Mouse (Mus musculus) kidney, embryonic 14.5 days (tissue): ENCODE measurements around the gene Tpmt. TPM values are rescaled to one million over a fixed set of nuclear protein-coding genes. Genes with fewer than 3 reads are reported as not detected.

Source experiments
- ATAC-seq: fragments of 200-750 bp; cut with Nextera tagmentation; 2 replicates; pipeline ENCODE4 v1.8.0; 2017; ENCODE audit warnings: moderate number of reproducible peaks, mild to moderate bottlenecking, moderate TSS enrichment, moderate library complexity; ENCODE audit not compliant: low FRiP score, low TSS enrichment
- H3K27ac ChIP-seq: fragments of 300-500 bp; sonication (generic); 2 replicates; pipeline ENCODE4 v1.5.1; 2014; ENCODE audit warnings: low read depth, mild to moderate bottlenecking, low read length, moderate library complexity, mixed read lengths
- H3K27me3 ChIP-seq: fragments of 300-500 bp; sonication (generic); 2 replicates; pipeline ENCODE4 v1.6.1; 2014; ENCODE audit warnings: mild to moderate bottlenecking, low read length; ENCODE audit not compliant: control insufficient read depth, insufficient read depth
- H3K36me3 ChIP-seq: fragments of 300-500 bp; sonication (generic); 2 replicates; pipeline ENCODE4 v1.6.1; 2014; ENCODE audit warnings: low read length, mixed read lengths; ENCODE audit not compliant: control insufficient read depth, insufficient read depth
- H3K4me1 ChIP-seq: fragments of 300-500 bp; sonication (generic); 2 replicates; pipeline ENCODE4 v1.6.1; 2014; ENCODE audit warnings: low read length, mixed read lengths; ENCODE audit not compliant: control insufficient read depth, insufficient read depth
- H3K4me2 ChIP-seq: fragments of 300-500 bp; sonication (generic); replicated peaks from 2 replicates; pipeline ENCODE4 v1.6.1; 2014; ENCODE audit warnings: low read depth, mild to moderate bottlenecking, low read length
- H3K4me3 ChIP-seq: fragments of 300-500 bp; sonication (generic); 2 replicates; pipeline ENCODE4 v1.5.1; 2014; ENCODE audit warnings: mild to moderate bottlenecking, low read length
- H3K9ac ChIP-seq: fragments of 300-500 bp; sonication (generic); 2 replicates; pipeline ENCODE4 v1.6.1; 2014; ENCODE audit warnings: low read depth, mild to moderate bottlenecking, low read length, moderate library complexity
- H3K9me3 ChIP-seq: fragments of 300-500 bp; sonication (generic); 2 replicates; pipeline ENCODE4 v1.6.1; 2016; ENCODE audit warnings: low read length; ENCODE audit not compliant: control insufficient read depth
- WGBS: fragments of 180-500 bp; shearing (Covaris S2); extraction: QIAGEN DNeasy Blood & Tissue Kit; methylation state at CpG from one replicate; pipeline ENCODE4 v1.1.7; 2014; 5-methylcytosine and 5-hydroxymethylcytosine counted together
- polyA plus RNA-seq: library from polyadenylated mRNA; unstranded; fragments of >200 nt; fragmentation: Nextera tagmentation; extraction: Ambion mirVana; gene quantifications from 2 replicates; pipeline ENCODE4 v1.2.1, GENCODE M21; 2014

Tpmt gene
- polyA plus RNA-seq, 1 experiment from 2014 or later = 29.7 TPM

GRCm38 (mm10) chr13:46997355-46997754, 47.2 kb downstream of the Tpmt start:
- Histone ChIP-seq H3K4me1 (no peaks in the 10 kb centered on the region), H3K9ac (no peak overlapping the region), H3K36me3 (no peaks in the 10 kb centered on the region), H3K27me3 (no peaks in the 10 kb centered on the region), H3K9me3 (no peaks in the 10 kb centered on the region), H3K27ac (no peak overlapping the region), H3K4me2 (no peak overlapping the region), H3K4me3 (no peak overlapping the region)
- ATAC-seq = no peak
- WGBS = 65% methylated on average over 4 of the region's 4 CpGs

GRCm38 (mm10) chr13:46993274-46993551, 51.3 kb downstream of the Tpmt start:
- Histone ChIP-seq H3K9me3 (no peaks in the 10 kb centered on the region), H3K27me3 (no peaks in the 10 kb centered on the region), H3K4me3 (no peak overlapping the region), H3K9ac (no peak overlapping the region), H3K4me2 (no peak overlapping the region), H3K36me3 (no peaks in the 10 kb centered on the region), H3K27ac (no peak overlapping the region), H3K4me1 (no peaks in the 10 kb centered on the region)
- WGBS = 78% methylated on average over 2 of the region's 2 CpGs
- ATAC-seq = no peak

GRCm38 (mm10) chr13:46992516-46993273, 51.8 kb downstream of the Tpmt start:
- Histone ChIP-seq H3K4me1 (no peaks in the 10 kb centered on the region), H3K27me3 (no peaks in the 10 kb centered on the region), H3K9ac (no peak overlapping the region), H3K9me3 (no peaks in the 10 kb centered on the region), H3K27ac (no peak overlapping the region), H3K36me3 (no peaks in the 10 kb centered on the region), H3K4me3 (no peak overlapping the region), H3K4me2 (no peak overlapping the region)
- 82% methylated on average over 7 of the region's 7 CpGs for WGBS
- no peak for ATAC-seq

DNA sequence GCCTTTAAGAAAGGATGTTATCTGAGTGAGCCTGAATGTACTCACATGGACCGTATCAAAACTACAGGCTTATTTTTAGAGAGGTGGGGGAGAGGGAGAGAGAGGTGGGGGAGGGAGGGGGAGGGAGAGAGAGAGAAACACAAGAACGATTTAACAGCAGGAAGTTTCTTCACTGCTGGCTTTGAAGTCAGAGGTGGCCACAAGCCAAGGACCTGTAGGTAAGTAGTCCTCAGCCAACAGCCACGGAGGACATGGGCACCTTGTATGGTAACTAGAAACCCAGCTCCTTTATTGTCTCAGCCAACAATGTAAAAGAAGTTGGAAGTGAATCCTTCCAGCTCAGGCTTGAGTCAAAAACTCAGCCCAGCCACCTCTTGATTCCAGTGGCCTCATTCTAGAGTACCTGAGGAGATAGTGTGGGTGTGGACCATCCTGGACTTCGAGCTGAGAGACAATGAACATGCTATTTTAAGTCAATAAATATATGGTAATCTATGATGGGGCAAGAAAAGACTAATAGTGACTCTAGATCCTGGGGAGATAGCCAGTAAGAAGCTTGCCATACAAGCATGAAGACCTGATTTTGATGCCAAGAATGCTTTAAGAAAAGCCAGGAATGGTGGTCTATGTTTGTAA, 54.0 kb downstream of the Tpmt start:
- Histone ChIP-seq H3K4me2 (no peak overlapping the region), H3K4me3 (no peak overlapping the region), H3K9me3 (no peaks in the 10 kb centered on the region), H3K27me3 (no peaks in the 10 kb centered on the region), H3K9ac (no peak overlapping the region), H3K4me1 (no peaks in the 10 kb centered on the region), H3K36me3 (no peaks in the 10 kb centered on the region), H3K27ac (no peak overlapping the region)
- no peak for ATAC-seq
- 27% methylated on average over 4 of the region's 4 CpGs for WGBS

DNA sequence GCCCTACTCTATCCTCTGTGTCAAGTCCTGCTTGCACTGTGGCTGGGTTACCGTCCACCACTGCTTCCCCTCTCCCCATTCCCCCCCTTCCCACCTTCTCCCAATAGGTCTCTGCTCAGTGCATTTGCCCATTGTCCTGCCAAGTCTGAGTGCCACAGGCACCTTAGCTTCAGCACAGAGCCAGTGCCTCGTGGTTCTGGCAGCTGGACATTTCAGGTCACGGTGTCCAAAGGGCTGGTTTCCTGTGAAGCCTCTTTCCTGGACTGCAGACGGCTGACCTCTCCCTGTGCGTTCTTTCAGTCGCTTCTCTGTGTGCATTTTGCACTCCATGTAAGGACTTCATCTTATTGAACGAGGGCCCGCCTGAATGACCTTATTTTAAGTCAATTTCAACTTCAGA, 56.6 kb downstream of the Tpmt start:
- Histone ChIP-seq H3K27ac (no peak overlapping the region), H3K9ac (no peak overlapping the region), H3K27me3 (no peaks in the 10 kb centered on the region), H3K36me3 (no peaks in the 10 kb centered on the region), H3K9me3 (no peaks in the 10 kb centered on the region), H3K4me3 (no peak overlapping the region), H3K4me2 (no peak overlapping the region), H3K4me1 (no peaks in the 10 kb centered on the region)
- 75% methylated on average over 8 of the region's 8 CpGs for WGBS
- no peak for ATAC-seq

GRCm38 (mm10) chr13:46986208-46986607, 58.3 kb downstream of the Tpmt start:
- Histone ChIP-seq H3K27me3 (no peaks in the 10 kb centered on the region), H3K4me3 (no peak overlapping the region), H3K4me1 (no peaks in the 10 kb centered on the region), H3K9me3 (no peaks in the 10 kb centered on the region), H3K4me2 (no peak overlapping the region), H3K9ac (no peak overlapping the region), H3K27ac (no peak overlapping the region), H3K36me3 (no peaks in the 10 kb centered on the region)
- ATAC-seq = no peak
- WGBS = 79% methylated on average over 6 of the region's 6 CpGs

DNA sequence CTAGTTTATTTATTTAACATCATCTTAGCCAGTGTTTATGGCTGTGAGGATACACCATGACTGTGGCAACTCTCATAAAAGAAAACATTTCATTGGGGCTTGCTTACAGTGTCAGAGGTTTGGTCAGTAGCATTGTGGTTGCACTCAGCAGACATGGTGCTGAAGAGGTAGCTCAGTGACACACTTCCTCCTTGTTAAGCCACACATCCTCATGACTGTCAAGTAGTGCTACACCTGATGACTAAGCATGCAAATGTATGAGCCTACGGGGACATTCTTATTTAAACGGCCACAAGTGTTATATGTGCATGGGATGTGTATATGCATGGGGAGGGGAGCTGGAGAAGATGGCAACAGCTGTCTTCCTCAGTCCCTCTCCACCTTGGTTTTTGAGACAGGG, 60.7 kb downstream of the Tpmt start:
- no peaks in the 10 kb centered on the region for H3K27me3 ChIP-seq
- H3K4me2 ChIP-seq = no peak overlapping the region
- no peak overlapping the region for H3K9ac ChIP-seq
- no peaks in the 10 kb centered on the region for H3K4me1 ChIP-seq
- WGBS = 91% methylated on average over 2 of the region's 2 CpGs
- H3K27ac ChIP-seq = no peak overlapping the region
- no peaks in the 10 kb centered on the region for H3K36me3 ChIP-seq
- no peaks in the 10 kb centered on the region for H3K9me3 ChIP-seq
- ATAC-seq = no peak
- H3K4me3 ChIP-seq = no peak overlapping the region

DNA sequence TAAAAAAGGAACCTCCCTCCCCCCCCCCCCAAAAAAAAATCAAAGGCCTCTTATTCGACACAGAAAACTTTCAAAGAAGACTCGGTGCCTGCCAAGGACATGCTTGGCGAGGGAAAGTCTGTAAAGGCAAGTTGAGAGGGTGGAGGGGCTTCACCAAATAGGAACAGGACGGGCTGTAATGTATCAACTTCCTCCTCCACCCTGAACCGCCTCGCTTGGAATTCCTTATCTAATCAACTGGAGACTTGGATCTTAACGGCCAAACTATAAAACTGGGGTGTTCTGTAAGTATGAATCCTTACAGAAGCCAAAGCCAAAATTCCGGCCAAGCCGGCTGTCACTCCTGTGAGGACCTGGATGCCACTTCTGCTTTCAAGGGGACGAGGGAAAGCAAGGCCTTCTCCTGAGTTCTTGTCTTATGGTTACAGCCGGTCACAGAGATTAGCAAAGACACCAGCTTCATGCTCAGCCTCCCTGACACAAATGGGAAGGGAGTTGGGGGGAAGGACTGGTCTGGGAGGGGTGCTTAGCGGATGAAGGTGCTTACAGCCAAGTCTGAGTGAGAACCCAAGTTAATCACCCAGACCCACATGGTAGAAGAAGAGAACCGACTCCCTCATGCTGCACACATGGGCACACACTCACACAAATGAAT, 64.6 kb downstream of the Tpmt start:
- Histone ChIP-seq H3K27me3 (no peaks in the 10 kb centered on the region), H3K9ac (no peak overlapping the region), H3K27ac (no peak overlapping the region), H3K4me1 (no peaks in the 10 kb centered on the region), H3K36me3 (no peaks in the 10 kb centered on the region), H3K9me3 (no peaks in the 10 kb centered on the region), H3K4me2 (no peak overlapping the region), H3K4me3 (no peak overlapping the region)
- WGBS = 56% methylated on average over 13 of the region's 13 CpGs
- ATAC-seq = no peak

DNA sequence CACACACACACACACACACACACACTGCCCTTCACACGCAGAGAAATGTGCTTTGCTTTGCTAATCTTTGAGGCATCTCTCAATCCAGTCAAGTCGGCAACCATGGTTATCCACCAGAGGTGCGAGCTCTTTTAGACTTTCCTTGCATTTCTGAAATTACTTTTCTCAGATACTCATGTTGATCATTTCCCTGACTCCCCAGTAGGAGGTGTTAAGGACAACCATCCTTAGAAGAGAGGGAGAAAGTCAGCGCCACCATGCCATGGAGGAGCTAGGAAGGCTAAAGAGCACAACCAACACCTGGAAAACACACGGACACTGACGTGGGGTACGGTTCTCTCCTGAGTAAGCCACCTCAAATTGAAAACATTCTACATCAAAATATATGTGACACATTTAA, 68.0 kb downstream of the Tpmt start:
- ATAC-seq = no peak
- H3K9me3 ChIP-seq = no peaks in the 10 kb centered on the region
- H3K9ac ChIP-seq = no peak overlapping the region
- H3K4me2 ChIP-seq = no peak overlapping the region
- no peaks in the 10 kb centered on the region for H3K36me3 ChIP-seq
- no peaks in the 10 kb centered on the region for H3K27me3 ChIP-seq
- no peak overlapping the region for H3K27ac ChIP-seq
- H3K4me3 ChIP-seq = no peak overlapping the region
- WGBS = 92% methylated on average over 7 of the region's 7 CpGs
- H3K4me1 ChIP-seq = no peaks in the 10 kb centered on the region
